Mouse (Mus musculus): ENCODE results near the gene Actg1. TPM values are rescaled to one million over a fixed set of nuclear protein-coding genes. Genes with fewer than 3 reads are reported as not detected.
A peak's percentile ranks its signal among the peaks of the same experiment; 100 is the strongest.
"Not testable (repeated sequence)": the region's sequence is repeated elsewhere in the genome, so short reads cannot be mapped to it uniquely, and the experiment has no call there.

Actg1 gene
- total RNA-seq, 2 experiments from 2014 or later, result 1,100 to 1,129 TPM

- intact Hi-C loops (cut with DNase I), result loop anchor here (5.0 kb wide), 2 partner anchors 38 to 113 kb away; no protein-coding TSS in a partner anchor
Observed at GRCm38 (mm10) chr11:120349986-120350702, 1.8 kb upstream of the Actg1 start.

GRCm38 (mm10) chr11:120349371-120349985, 1.1 kb upstream of the Actg1 start:
- DNase-seq (ENCODE audit: extremely low spot score in 1 of 2, low spot score in 2 of 2), result peak in 1 of 2 experiments; percentile 41
- H3K27ac ChIP-seq, result peak overlapping the region; percentile 100
- intact Hi-C loops (cut with DNase I), result loop anchor here (5.0 kb wide), 2 partner anchors 37 to 112 kb away; no protein-coding TSS in a partner anchor
- H3K4me3 ChIP-seq, result peak overlapping the region; percentile 98
- TF ChIP-seq CTCF (IDR thresholded peaks at IDR 0.05), result no peak

More at GRCm38 (mm10) chr11:120349986-120350702, 1.8 kb upstream of the Actg1 start:
- Histone ChIP-seq H3K4me3 (peak overlapping the region; percentile 98), H3K27ac (peak overlapping the region; percentile 100)
- peak; percentile 59 to 75 for DNase-seq (ENCODE audit: extremely low spot score in 1 of 2, low spot score in 2 of 2)
- TF ChIP-seq CTCF (IDR thresholded peaks at IDR 0.05), result no peak; the same call in 1 of the 2 replicates

GRCm38 (mm10) chr11:120348684-120349370, 485 bp upstream of the Actg1 start:
- peak in 1 of 2 experiments; percentile 47 for DNase-seq (ENCODE audit: extremely low spot score in 1 of 2, low spot score in 2 of 2)
- intact Hi-C loops (cut with DNase I), result loop anchor here (5.0 kb wide), 2 partner anchors 37 to 112 kb away; no protein-coding TSS in a partner anchor
- Histone ChIP-seq H3K4me3 (peak overlapping the region; percentile 98), H3K27ac (peak overlapping the region; percentile 100)
- no peak for TF ChIP-seq CTCF (IDR thresholded peaks at IDR 0.05)

GRCm38 (mm10) chr11:120347301-120347700, 1.0 kb downstream of the Actg1 start:
- H3K27ac ChIP-seq, result peak overlapping the region; percentile 60; the same call in 1 of the 2 replicates
- intact Hi-C loops (cut with DNase I), result loop anchor here (5.0 kb wide), 2 partner anchors 35 to 110 kb away; no protein-coding TSS in a partner anchor
- DNase-seq (ENCODE audit: extremely low spot score in 1 of 2, low spot score in 2 of 2), result peak in 1 of 2 experiments; percentile 10
- TF ChIP-seq CTCF (IDR thresholded peaks at IDR 0.05), result no peak
- peak overlapping the region; percentile 98 for H3K4me3 ChIP-seq

GRCm38 (mm10) chr11:120346383-120347034, 1.8 kb downstream of the Actg1 start:
- peak overlapping the region; percentile 40 for H3K4me3 ChIP-seq
- intact Hi-C loops (cut with DNase I), result loop anchor here (5.0 kb wide), 2 partner anchors 34 to 109 kb away; no protein-coding TSS in a partner anchor
- peak in 1 of 2 experiments; percentile 11 for DNase-seq (ENCODE audit: extremely low spot score in 1 of 2, low spot score in 2 of 2)
- not testable (repeated sequence) for H3K27ac ChIP-seq

- Histone ChIP-seq H3K4me3 (peak overlapping the region; percentile 28; the same call in 1 of the 2 replicates), H3K27ac (no peak overlapping the region)
- intact Hi-C loops (cut with DNase I), result loop anchor here (5.0 kb wide), 2 partner anchors 33 to 108 kb away; no protein-coding TSS in a partner anchor
- no peak; the same call in 1 of the 2 replicates for TF ChIP-seq CTCF (IDR thresholded peaks at IDR 0.05)
- peak in 1 of 2 experiments; percentile 7 for DNase-seq (ENCODE audit: extremely low spot score in 1 of 2, low spot score in 2 of 2)
Observed at GRCm38 (mm10) chr11:120345067-120345681, 3.2 kb downstream of the Actg1 start.

- DNase-seq (ENCODE audit: extremely low spot score in 1 of 2, low spot score in 2 of 2), result no peak
- intact Hi-C loops (cut with DNase I), result no loop called here
- H3K27ac ChIP-seq, result no peak overlapping the region
- H3K4me3 ChIP-seq, result no peak overlapping the region
- TF ChIP-seq CTCF (IDR thresholded peaks at IDR 0.05), result no peak
Observed at GRCm38 (mm10) chr11:120344310-120344920, 3.9 kb downstream of the Actg1 start.

- intact Hi-C loops (cut with DNase I), result no loop called here
- DNase-seq (ENCODE audit: extremely low spot score in 1 of 2, low spot score in 2 of 2), result no peak
- TF ChIP-seq CTCF (IDR thresholded peaks at IDR 0.05), result no peak
- no peak overlapping the region for H3K4me3 ChIP-seq
- no peak overlapping the region for H3K27ac ChIP-seq
Observed at GRCm38 (mm10) chr11:120343519-120344309, 4.6 kb downstream of the Actg1 start.

GRCm38 (mm10) chr11:120342656-120343160, 5.6 kb downstream of the Actg1 start:
- no peak overlapping the region for H3K27ac ChIP-seq
- H3K4me3 ChIP-seq, result no peak overlapping the region
- no peak for DNase-seq (ENCODE audit: extremely low spot score in 1 of 2, low spot score in 2 of 2)
- no peak for TF ChIP-seq CTCF (IDR thresholded peaks at IDR 0.05)
- intact Hi-C loops (cut with DNase I), result no loop called here

Measured in left cerebral cortex, adult 2 months (tissue).